Mouse (Mus musculus): ENCODE measurements around the gene Zfp518a. TPM values are rescaled to one million over a fixed set of nuclear protein-coding genes. Genes with fewer than 3 reads are reported as not detected.

Gene Zfp518a
- total and polyA plus RNA-seq, 3 experiments: 2.5 to 22.0 (median 3.1) TPM

Other genes with a start within 250 kb of the Zfp518a start
- not detected in 2 replicates for gene Cc2d2b, start 146.0 kb upstream of the Zfp518a start, total RNA-seq (2012; rRNA removed)
- gene Cc2d2b, start 146.0 kb upstream of the Zfp518a start, polyA plus RNA-seq (2012; ENCODE audit: insufficient read depth in 1 of 2, insufficient read length in 2 of 2, low read depth in 1 of 2, low replicate concordance in 2 of 2, missing spikeins in 1 of 2): not detected
- gene Ccnj, start 63.4 kb upstream of the Zfp518a start, total RNA-seq (2012; rRNA removed): 7.1 and 8.5 TPM in 2 replicates
- gene Ccnj, start 63.4 kb upstream of the Zfp518a start, polyA plus RNA-seq (2012; ENCODE audit: insufficient read depth in 1 of 2, insufficient read length in 2 of 2, low read depth in 1 of 2, low replicate concordance in 2 of 2, missing spikeins in 1 of 2): 10 to 100 TPM in 1 of 2 experiments, not detected in 1; 10.7 TPM
- not detected in 2 replicates for gene Blnk, start 99.8 kb downstream of the Zfp518a start, total RNA-seq (2012; rRNA removed)
- not detected for gene Blnk, start 99.8 kb downstream of the Zfp518a start, polyA plus RNA-seq (2012; ENCODE audit: insufficient read depth in 1 of 2, insufficient read length in 2 of 2, low read depth in 1 of 2, low replicate concordance in 2 of 2, missing spikeins in 1 of 2)
- gene Dntt, start 134.6 kb downstream of the Zfp518a start, total RNA-seq (2012; rRNA removed): not detected in 2 replicates
- gene Dntt, start 134.6 kb downstream of the Zfp518a start, polyA plus RNA-seq (2012; ENCODE audit: insufficient read depth in 1 of 2, insufficient read length in 2 of 2, low read depth in 1 of 2, low replicate concordance in 2 of 2, missing spikeins in 1 of 2): not detected
- not detected in 2 replicates for gene Opalin, start 182.4 kb downstream of the Zfp518a start, total RNA-seq (2012; rRNA removed)
- gene Opalin, start 182.4 kb downstream of the Zfp518a start, polyA plus RNA-seq (2012; ENCODE audit: insufficient read depth in 1 of 2, insufficient read length in 2 of 2, low read depth in 1 of 2, low replicate concordance in 2 of 2, missing spikeins in 1 of 2): not detected